Mouse (Mus musculus): ENCODE data around the gene Sdc3.

DNA sequence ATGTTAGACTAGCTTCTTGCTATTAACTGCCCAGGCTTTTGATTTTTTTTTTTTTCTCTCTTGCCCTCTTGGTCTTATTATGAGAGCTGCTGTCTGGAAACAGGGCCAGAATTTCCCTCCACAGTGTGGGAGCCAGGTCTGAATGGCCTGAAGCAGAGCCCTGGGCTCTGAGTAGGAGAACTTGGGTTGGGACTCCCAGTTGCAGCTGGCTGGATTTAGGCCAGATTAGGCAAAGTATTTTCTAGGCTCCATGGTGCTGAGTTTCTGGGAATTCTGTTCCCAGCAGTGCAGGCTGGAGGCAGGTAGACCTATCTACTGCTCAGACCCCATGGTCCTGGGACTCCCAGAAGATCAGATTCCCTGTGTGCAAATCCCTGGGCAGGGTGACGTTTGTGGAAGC lies 6.1 kb downstream of the Sdc3 start:
- no peak for TF ChIP-seq POLR2A (IDR thresholded peaks at IDR 0.05; ENCODE audit: low read depth, low read length)
- TF ChIP-seq ZNF384 (IDR thresholded peaks at IDR 0.05; ENCODE audit: low read depth, low read length): no peak
- no peak for TF ChIP-seq MXI1 (IDR thresholded peaks at IDR 0.05; ENCODE audit: low read depth, low read length)
- TF ChIP-seq EP300 (IDR thresholded peaks at IDR 0.05; ENCODE audit: low read length): no peak
- TF ChIP-seq CTCF (conservative IDR thresholded peaks at IDR 0.05 in 1 of 2, IDR thresholded peaks at IDR 0.05 in 1 of 2; ENCODE audit: low read depth in 2 of 2, low read length in 2 of 2): no peak
- no peak for TF ChIP-seq ZKSCAN1 (IDR thresholded peaks at IDR 0.05; ENCODE audit: borderline replicate concordance, low read depth, low read length)
- no peak for TF ChIP-seq GABPA (IDR thresholded peaks at IDR 0.05; ENCODE audit: insufficient replicate concordance, low read depth, low read length)
- TF ChIP-seq NELFE (IDR thresholded peaks at IDR 0.05; ENCODE audit: low read depth, low read length): no peak
- no peak for TF ChIP-seq TBP (conservative IDR thresholded peaks at IDR 0.05; ENCODE audit: low read depth, low read length)
- no peak for TF ChIP-seq MAFK (IDR thresholded peaks at IDR 0.05; ENCODE audit: insufficient replicate concordance, low read length)
- TF ChIP-seq RAD21 (IDR thresholded peaks at IDR 0.05; ENCODE audit: low read depth, low read length): no peak
- TF ChIP-seq MEF2A (IDR thresholded peaks at IDR 0.05; ENCODE audit: borderline replicate concordance, low read depth, low read length): no peak
